Comparison of ENCODE assay signal across 7 mouse cellular contexts in genomic region chr10:66814565-66815201, GRCm38 (mm10).
DNase-seq lines count a peak whose midpoint lies in the region; ATAC-seq and TF ChIP-seq lines count a peak whose summit lies in the region.

No protein-coding gene starts in this region.

- WGBS in embryonic facial prominence, embryonic 12.5 days = 14% methylated on average over 16 of the region's 16 CpGs
- 8% methylated on average over 16 of the region's 16 CpGs for WGBS in heart, adult 2 months
- 10% methylated on average over 16 of the region's 16 CpGs for WGBS in kidney, adult 2 months
- 14% methylated on average over 16 of the region's 16 CpGs for WGBS in limb, embryonic 11.5 days
- WGBS in midbrain, embryonic 14.5 days = 14% methylated on average over 16 of the region's 16 CpGs

- no peak; the same call in 1 of the 2 replicates for ATAC-seq in embryonic facial prominence, embryonic 12.5 days (ENCODE audit: insufficient number of reproducible peaks, insufficient read depth, low FRiP score, low TSS enrichment)
- peak; percentile 40; the same call in 1 of the 2 replicates for ATAC-seq in limb, embryonic 11.5 days (ENCODE audit: insufficient number of reproducible peaks, low FRiP score, low TSS enrichment, low read depth)
- ATAC-seq in midbrain, embryonic 14.5 days (ENCODE audit: low FRiP score, low TSS enrichment) = peak; percentile 41

- H3K36me3 ChIP-seq in embryonic facial prominence, embryonic 12.5 days = no peaks in the 10 kb centered on the region
- H3K36me3 ChIP-seq in heart, adult 2 months (ENCODE audit: control insufficient read depth, insufficient read depth, low read length) = no peaks in the 10 kb centered on the region
- no peaks in the 10 kb centered on the region for H3K36me3 ChIP-seq in kidney, adult 2 months (ENCODE audit: control insufficient read depth, insufficient read depth, low read length)
- H3K36me3 ChIP-seq in limb, embryonic 11.5 days (ENCODE audit: control insufficient read depth, insufficient read depth, low read length) = no peaks in the 10 kb centered on the region
- H3K36me3 ChIP-seq in midbrain, embryonic 14.5 days (ENCODE audit: control insufficient read depth, insufficient read depth, low read length) = no peaks in the 10 kb centered on the region

- intact Hi-C loops in heart, adult 2 months (cut with DNase I) = no loop called here

- peak; percentile 93 for TF ChIP-seq CTCF in heart, adult 2 months (IDR thresholded peaks at IDR 0.05)
- peak; percentile 79 for TF ChIP-seq CTCF in kidney, adult 2 months (conservative IDR thresholded peaks at IDR 0.05; ENCODE audit: insufficient read depth, insufficient read length, low read depth, low read length)

- 0 out of 2 replicates have a peak, but pooled peaks cover 4% of the 10 kb centered on the region for H3K4me1 ChIP-seq in embryonic facial prominence, embryonic 12.5 days
- H3K4me1 ChIP-seq in heart, adult 2 months (ENCODE audit: control insufficient read depth, insufficient read depth, low read length) = peaks cover 3% of the 10 kb centered on the region
- H3K4me1 ChIP-seq in kidney, adult 2 months (ENCODE audit: control insufficient read depth, insufficient read depth, low read length) = no peaks in the 10 kb centered on the region
- H3K4me1 ChIP-seq in limb, embryonic 11.5 days (ENCODE audit: control insufficient read depth, insufficient read depth, low read length) = no peaks in the 10 kb centered on the region
- no peaks in the 10 kb centered on the region for H3K4me1 ChIP-seq in midbrain, embryonic 14.5 days (ENCODE audit: control insufficient read depth, insufficient read depth, low read length)

- 0 out of 2 replicates have a peak, but pooled peaks have one; percentile 49 for TF ChIP-seq EP300 in heart, adult 2 months (IDR thresholded peaks at IDR 0.05; ENCODE audit: insufficient read depth, low read depth, low read length)

- DNase-seq in adrenal gland, postnatal 25 days = peak; percentile 66
- DNase-seq in heart, adult 2 months = peak; percentile 82 to 85
- DNase-seq in kidney, adult 2 months = peak; percentile 86
- peak; percentile 85 for DNase-seq in limb, embryonic 11.5 days (ENCODE audit: low spot score)
- DNase-seq in midbrain, embryonic 14.5 days = peak; percentile 89
- DNase-seq in spleen, adult 18-20 months = peak; percentile 25 to 45

- 0 out of 2 replicates have a peak, but pooled peaks cover 3% of the 10 kb centered on the region for H3K27me3 ChIP-seq in embryonic facial prominence, embryonic 12.5 days
- no peaks in the 10 kb centered on the region for H3K27me3 ChIP-seq in heart, adult 2 months (ENCODE audit: control insufficient read depth, insufficient read depth, low read length)
- H3K27me3 ChIP-seq in kidney, adult 2 months (replicated peaks; ENCODE audit: control insufficient read depth, insufficient read depth, low read length) = no peaks in the 10 kb centered on the region
- H3K27me3 ChIP-seq in limb, embryonic 11.5 days (ENCODE audit: control insufficient read depth, insufficient read depth, low read length) = no peaks in the 10 kb centered on the region
- H3K27me3 ChIP-seq in midbrain, embryonic 14.5 days (ENCODE audit: control insufficient read depth, insufficient read depth, low read length) = no peaks in the 10 kb centered on the region

- no peak overlapping the region for H3K27ac ChIP-seq in embryonic facial prominence, embryonic 12.5 days
- H3K27ac ChIP-seq in heart, adult 2 months = peak overlapping the region; percentile 29; the same call in 1 of the 2 replicates
- no peak overlapping the region for H3K27ac ChIP-seq in kidney, adult 2 months (ENCODE audit: insufficient read depth, low read depth, low read length)
- no peak overlapping the region for H3K27ac ChIP-seq in limb, embryonic 11.5 days (replicated peaks; ENCODE audit: low read depth, low read length)
- H3K27ac ChIP-seq in midbrain, embryonic 14.5 days (replicated peaks; ENCODE audit: low read depth, low read length) = no peak overlapping the region

- no peak overlapping the region for H3K9ac ChIP-seq in embryonic facial prominence, embryonic 12.5 days
- H3K9ac ChIP-seq in heart, adult 2 months (ENCODE audit: low read depth, low read length) = no peak overlapping the region
- H3K9ac ChIP-seq in limb, embryonic 11.5 days (ENCODE audit: low read length) = no peak overlapping the region
- H3K9ac ChIP-seq in midbrain, embryonic 14.5 days (replicated peaks; ENCODE audit: low read length) = no peak overlapping the region

- H3K9me3 ChIP-seq in embryonic facial prominence, embryonic 12.5 days = no peaks in the 10 kb centered on the region
- H3K9me3 ChIP-seq in limb, embryonic 11.5 days (ENCODE audit: control insufficient read depth, low read length) = no peaks in the 10 kb centered on the region
- H3K9me3 ChIP-seq in midbrain, embryonic 14.5 days (ENCODE audit: control insufficient read depth, low read length) = no peaks in the 10 kb centered on the region

- no peak for TF ChIP-seq POLR2A in heart, adult 2 months (IDR thresholded peaks at IDR 0.05; ENCODE audit: insufficient read depth, low read depth, low read length)
- TF ChIP-seq POLR2A in kidney, adult 2 months (IDR thresholded peaks at IDR 0.05; ENCODE audit: low read depth, low read length) = no peak

- peak overlapping the region; percentile 16; the same call in 1 of the 2 replicates for H3K4me3 ChIP-seq in embryonic facial prominence, embryonic 12.5 days
- no peak overlapping the region for H3K4me3 ChIP-seq in heart, adult 2 months
- H3K4me3 ChIP-seq in kidney, adult 2 months (ENCODE audit: insufficient read depth, low read depth, low read length) = no peak overlapping the region
- H3K4me3 ChIP-seq in limb, embryonic 11.5 days (ENCODE audit: low read depth, low read length) = no peak overlapping the region
- no peak overlapping the region for H3K4me3 ChIP-seq in midbrain, embryonic 14.5 days (replicated peaks; ENCODE audit: low read depth, low read length)

- H3K79me2 ChIP-seq in heart, adult 2 months (replicated peaks; ENCODE audit: control insufficient read depth, insufficient read depth, low read length) = no peaks in the 10 kb centered on the region

- H3K4me2 ChIP-seq in embryonic facial prominence, embryonic 12.5 days (replicated peaks) = peak overlapping the region; percentile 36
- peak overlapping the region; percentile 31; the same call in 1 of the 2 replicates for H3K4me2 ChIP-seq in limb, embryonic 11.5 days (ENCODE audit: low read depth, severe bottlenecking)
- no peak overlapping the region for H3K4me2 ChIP-seq in midbrain, embryonic 14.5 days (ENCODE audit: low read length)

Comparison
In these comparisons a context has a peak if more than half of its experiments do, and no peak if none do; other contexts are left out.
1. DNase-seq: peak in every context shown above with its lines; median percentile 89 in midbrain, embryonic 14.5 days; 86 in kidney, adult 2 months; 85 in limb, embryonic 11.5 days; 84 in heart, adult 2 months; 66 in adrenal gland, postnatal 25 days; 35 in spleen, adult 18-20 months.